Mouse (Mus musculus) left cerebral cortex, adult 6 months (tissue): Measurements from ENCODE around the gene Vmn1r166. TPM values are rescaled to one million over a fixed set of nuclear protein-coding genes. Genes with fewer than 3 reads are reported as not detected.

ENCODE experiments used
- long read RNA-seq, 2 experiments: library from polyadenylated mRNA; unstranded; transcript quantifications; one replicate each; pipeline ENCODE4 v2.0.0; 2019 to 2020
- polyA plus RNA-seq: library from polyadenylated mRNA; unstranded; fragments of <200 nt; fragmentation: Nextera tagmentation; gene quantifications from 2 replicates; pipeline ENCODE4 v1.2.3, GENCODE M21; 2021

Vmn1r166 gene
- not detected in 2 replicates for polyA plus RNA-seq
- long read RNA-seq, experiment 1: 0 reads
- long read RNA-seq, experiment 2: 0 reads

GRCm38 (mm10) chr7:23251582-23251981 is at the start of gene Vmn1r166:
TSS of gene Vmn1r166 (minus strand) at chr7:23251682.

GRCm38 (mm10) chr7:23300892-23301291 is 49.4 kb upstream of the Vmn1r166 start, which contains the start of gene Nlrp4e:
TSS of gene Nlrp4e (plus strand) at chr7:23301192.

GRCm38 (mm10) chr7:23278800-23279199 is 27.3 kb upstream of the Vmn1r166 start, which contains the start of gene Gm6902:
TSS of gene Gm6902 (minus strand) at chr7:23278900.

GRCm38 (mm10) chr7:23217032-23217431 is 34.5 kb downstream of the Vmn1r166 start, which contains the start of gene Vmn1r165:
TSS of gene Vmn1r165 (plus strand) at chr7:23217332.

Other genes starting within 250 kb of the Vmn1r166 start
- not detected in 2 replicates for gene Gm4216, start 231.8 kb downstream of the Vmn1r166 start, polyA plus RNA-seq
- not detected in 2 replicates for gene Vmn1r163, start 196.1 kb downstream of the Vmn1r166 start, polyA plus RNA-seq
- not detected in 2 replicates for gene Gm8720, start 184.2 kb downstream of the Vmn1r166 start, polyA plus RNA-seq
- gene Gm10662, start 107.2 kb downstream of the Vmn1r166 start, polyA plus RNA-seq: not detected in 2 replicates
- not detected in 2 replicates for gene Vmn1r165, start 34.4 kb downstream of the Vmn1r166 start, polyA plus RNA-seq
- not detected in 2 replicates for gene Gm6902, start 27.2 kb upstream of the Vmn1r166 start, polyA plus RNA-seq
- not detected in 2 replicates for gene Nlrp4e, start 49.5 kb upstream of the Vmn1r166 start, polyA plus RNA-seq
- gene Nlrp5, start 134.2 kb upstream of the Vmn1r166 start, polyA plus RNA-seq: not detected in 2 replicates